Mouse (Mus musculus) embryonic fibroblast, embryonic 13.5 days (primary cell): ENCODE data around the gene Sept9. TPM values are rescaled to one million over a fixed set of nuclear protein-coding genes. Genes with fewer than 3 reads are reported as not detected.
A peak's percentile ranks its signal among the peaks of the same experiment; 100 is the strongest.

Source experiments
- H3K27ac ChIP-seq: 2 replicates; pipeline ENCODE4 v1.5.1; 2012; ENCODE audit warnings: low read length, control low read depth, inconsistent platforms; ENCODE audit not compliant: insufficient read depth
- H3K4me1 ChIP-seq: 2 replicates; pipeline ENCODE4 v1.6.1; 2011; ENCODE audit warnings: low read length; ENCODE audit not compliant: control insufficient read depth, insufficient read depth
- H3K4me3 ChIP-seq: 2 replicates; pipeline ENCODE4 v1.5.1; 2011; ENCODE audit warnings: mild to moderate bottlenecking, control low read depth, low read length; ENCODE audit not compliant: insufficient read depth
- CTCF ChIP-seq: IDR thresholded peaks from 2 replicates; pipeline ENCODE4 v1.5.1; 2011; ENCODE audit warnings: mild to moderate bottlenecking, control low read depth, low read length, moderate library complexity, borderline replicate concordance; ENCODE audit not compliant: insufficient read depth
- POLR2A ChIP-seq: IDR thresholded peaks from 2 replicates; pipeline ENCODE4 v1.6.1; 2011; ENCODE audit warnings: low read depth, mild to moderate bottlenecking, control low read depth, low read length, moderate library complexity
- polyA plus RNA-seq: library from polyadenylated mRNA; stranded (reverse); fragments of >200 nt; gene quantifications from 2 replicates; pipeline ENCODE4 v1.2.4, GENCODE M21; 2011; ENCODE audit warnings: low read depth; ENCODE audit not compliant: missing spikeins, insufficient read length

Sept9 gene
- polyA plus RNA-seq, 1 experiment, result 198 TPM

DNA sequence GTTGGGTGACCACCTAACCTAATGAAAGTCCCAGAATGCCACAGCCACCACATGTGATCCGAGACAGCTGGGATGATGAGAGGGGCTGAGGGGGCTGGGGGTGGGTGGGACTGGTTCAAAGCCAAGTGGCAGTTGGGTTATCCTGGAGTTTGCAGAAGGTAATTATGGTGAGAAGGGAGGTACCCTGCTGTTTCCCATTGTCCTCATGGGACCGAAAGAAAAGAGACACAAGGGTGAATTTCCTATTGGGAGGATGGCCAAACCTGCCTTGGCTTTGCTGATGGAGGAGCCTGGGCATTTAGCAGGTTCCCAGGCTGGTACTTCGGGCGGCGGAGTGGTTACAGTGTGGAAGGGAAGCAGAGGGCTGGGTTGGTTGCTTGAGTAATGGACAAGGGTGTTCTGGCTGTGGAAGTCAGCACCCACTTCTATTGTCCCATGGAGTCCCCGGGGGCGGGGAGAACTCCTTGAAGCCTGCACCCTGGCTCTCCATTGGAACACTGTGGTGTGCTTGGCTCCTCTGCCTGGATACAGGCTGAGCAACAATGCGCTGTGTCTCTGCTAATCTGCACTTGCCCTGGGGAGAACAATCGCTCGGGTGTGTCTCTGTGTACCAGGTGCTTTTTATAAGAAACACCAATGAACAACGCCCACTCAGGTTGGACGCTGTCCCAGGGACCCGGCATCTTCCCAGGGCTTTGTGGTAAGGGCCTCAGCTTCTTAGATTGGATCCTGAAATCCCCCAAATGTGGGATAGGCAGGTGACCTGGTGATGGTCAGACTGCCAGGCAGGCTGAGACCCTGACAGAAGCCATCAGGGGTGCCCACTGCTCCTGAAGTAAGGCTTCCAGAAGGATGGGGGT, 64.9 kb downstream of the Sept9 start:
- Histone ChIP-seq H3K27ac (peak overlapping the region; percentile 74), H3K4me1 (peaks cover 30% of the 10 kb centered on the region; the same call in 1 of the 2 replicates), H3K4me3 (no peak overlapping the region)
- TF ChIP-seq CTCF (no peak), POLR2A (0 out of 2 replicates have a peak, but pooled peaks have one; percentile 11)

DNA sequence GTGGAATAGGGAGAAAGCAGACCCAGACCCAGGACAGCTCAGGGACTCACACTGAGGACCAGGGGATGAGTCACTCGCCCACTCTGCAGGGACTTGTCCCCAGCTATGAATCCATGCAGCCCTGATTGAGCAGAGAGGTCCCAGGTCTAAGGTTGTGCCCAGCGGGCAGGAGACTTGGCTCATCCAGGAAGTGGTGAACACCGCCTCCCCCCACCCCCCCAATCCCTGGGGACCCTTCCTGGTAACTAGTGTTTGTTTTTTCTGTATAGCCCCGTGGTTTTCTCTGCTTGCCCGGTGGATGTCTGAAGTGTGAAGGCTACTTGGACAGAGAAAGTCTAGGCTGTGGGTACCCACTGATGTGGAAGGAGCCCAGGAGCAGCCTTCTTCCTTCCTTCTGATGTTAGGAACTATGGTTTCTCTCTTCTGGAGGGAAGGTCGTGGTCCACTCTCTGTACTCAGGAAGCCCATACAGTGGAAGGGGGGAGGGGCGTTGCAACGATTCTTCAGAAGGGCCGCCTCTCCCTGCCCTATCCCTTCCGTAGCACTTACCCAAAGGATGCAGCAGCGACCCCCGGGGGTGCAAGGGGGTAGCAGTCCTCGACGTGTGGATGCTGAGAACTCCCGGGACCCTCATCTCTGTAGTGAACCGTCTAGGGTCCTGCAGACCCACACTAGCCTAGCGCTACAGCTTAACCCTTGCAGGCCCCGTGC, 66.0 kb downstream of the Sept9 start:
- peaks cover 22% of the 10 kb centered on the region; the same call in 1 of the 2 replicates for H3K4me1 ChIP-seq
- H3K4me3 ChIP-seq, result peak overlapping the region; percentile 87
- no peak for TF ChIP-seq CTCF
- TF ChIP-seq POLR2A, result no peak; the same call in 1 of the 2 replicates
- H3K27ac ChIP-seq, result peak overlapping the region; percentile 74

DNA sequence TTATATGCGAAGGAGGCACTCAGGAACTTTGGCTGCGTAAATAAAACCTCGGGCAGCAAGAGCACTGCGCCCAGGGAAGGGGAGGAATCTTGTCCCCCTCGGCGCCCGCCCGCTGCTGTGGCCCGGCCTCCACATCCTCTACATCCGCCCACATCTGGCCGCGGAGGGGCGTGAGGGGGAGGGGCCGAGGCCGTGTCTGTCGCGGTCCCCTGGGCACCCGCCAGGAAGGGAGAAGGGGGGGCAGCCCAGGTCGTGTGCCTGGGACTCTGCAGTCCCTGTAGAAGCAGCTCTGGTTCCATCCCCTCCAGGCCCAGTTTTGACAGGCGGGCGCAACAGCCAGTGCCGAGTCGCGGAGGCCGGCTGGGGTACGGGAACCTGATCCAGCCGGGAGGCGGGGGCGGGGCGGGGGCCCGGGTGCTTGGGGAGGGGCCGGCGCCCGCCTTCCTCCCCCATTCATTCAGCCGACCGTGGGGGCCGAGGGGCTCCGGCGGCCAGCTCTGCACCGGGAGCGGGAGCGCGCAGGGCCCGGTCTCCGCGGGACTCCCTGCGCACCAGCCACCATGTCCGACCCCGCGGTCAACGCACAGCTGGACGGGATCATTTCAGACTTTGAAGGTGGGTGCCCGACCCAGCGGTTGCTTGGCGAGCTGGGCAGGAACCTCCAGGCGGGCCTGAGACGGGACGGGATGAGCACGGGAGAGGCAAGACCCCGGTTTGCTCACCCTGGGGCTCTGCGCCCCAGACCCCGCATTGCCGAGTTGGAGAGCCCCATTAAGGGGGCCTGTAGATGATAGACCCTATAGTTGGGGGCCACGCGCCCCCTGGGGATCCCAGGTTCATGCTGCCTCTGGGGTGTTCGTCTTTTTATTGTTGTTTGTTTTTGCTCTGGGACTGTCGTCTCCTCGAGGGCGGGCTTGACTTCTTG, 66.8 kb downstream of the Sept9 start:
- Histone ChIP-seq H3K27ac (peak overlapping the region; percentile 80), H3K4me3 (peak overlapping the region; percentile 87), H3K4me1 (peaks cover 22% of the 10 kb centered on the region; the same call in 1 of the 2 replicates)
- peak; percentile 58 for TF ChIP-seq POLR2A
- TF ChIP-seq CTCF, result no peak

DNA sequence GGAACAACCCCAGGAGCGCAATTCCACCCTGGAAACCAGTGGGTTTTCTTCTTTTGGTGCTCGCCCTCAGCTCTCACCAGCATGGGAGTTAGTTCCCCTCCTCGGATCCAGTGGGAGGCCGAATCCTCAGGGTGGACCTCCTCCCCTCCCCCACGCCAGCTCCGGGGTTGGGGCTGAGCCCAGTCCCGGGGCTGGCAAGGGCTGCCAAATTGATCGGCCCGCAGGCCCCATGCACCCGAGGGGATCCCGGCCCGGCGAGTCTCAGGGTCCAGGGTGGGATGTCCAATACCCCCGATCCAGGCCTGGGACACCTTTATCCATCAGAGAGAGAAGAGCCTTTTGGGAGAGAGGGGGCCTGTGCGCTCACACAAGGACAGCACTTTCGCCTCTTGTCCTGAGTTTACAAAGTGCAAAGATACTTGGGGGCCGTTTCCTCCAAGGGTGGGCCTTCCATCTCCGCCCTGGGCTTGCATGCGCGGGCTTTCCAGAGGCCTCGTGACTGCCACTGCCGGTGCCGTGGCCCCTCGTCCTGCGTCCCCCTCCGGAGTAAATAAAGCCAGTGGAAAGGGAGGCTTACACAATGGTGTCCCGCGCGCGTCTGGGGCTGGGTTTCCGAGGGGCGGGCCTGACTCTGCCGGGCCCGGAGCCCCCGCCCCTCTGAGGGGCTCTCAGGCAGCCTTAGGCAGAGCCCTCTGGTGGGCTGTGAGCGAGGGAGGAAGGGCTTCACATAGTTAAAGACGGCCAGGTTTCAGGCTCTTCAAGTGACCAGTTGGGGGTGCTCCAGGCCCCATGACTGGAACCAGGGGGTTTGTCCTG, 67.7 kb downstream of the Sept9 start:
- Histone ChIP-seq H3K4me1 (peaks cover 22% of the 10 kb centered on the region; the same call in 1 of the 2 replicates), H3K27ac (peak overlapping the region; percentile 80), H3K4me3 (peak overlapping the region; percentile 87)
- TF ChIP-seq CTCF (0 out of 2 replicates have a peak, but pooled peaks have one; percentile 30), POLR2A (peak; percentile 57)

DNA sequence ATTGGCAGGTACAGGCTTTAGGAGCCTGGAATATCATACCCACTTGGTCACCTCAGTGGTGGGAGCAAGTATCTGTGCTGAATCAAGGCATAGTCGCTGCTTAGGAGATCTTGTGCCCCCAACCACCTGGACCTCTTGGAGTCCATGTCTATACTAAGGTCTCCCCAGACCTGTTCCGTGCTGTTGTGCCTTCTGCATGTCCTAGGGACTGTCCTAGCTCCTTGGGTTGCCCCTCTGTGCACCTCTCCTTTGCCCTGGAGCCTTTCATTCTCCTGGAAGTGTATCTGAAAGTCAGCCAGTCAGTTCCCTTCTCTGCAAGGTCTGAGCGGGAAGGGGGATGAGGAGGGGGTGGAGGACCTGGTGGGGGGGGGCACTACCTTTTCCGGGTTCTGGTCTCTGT, 68.4 kb downstream of the Sept9 start:
- Histone ChIP-seq H3K27ac (peak overlapping the region; percentile 45), H3K4me1 (peaks cover 22% of the 10 kb centered on the region; the same call in 1 of the 2 replicates), H3K4me3 (peak overlapping the region; percentile 53)
- TF ChIP-seq CTCF (no peak), POLR2A (no peak)

DNA sequence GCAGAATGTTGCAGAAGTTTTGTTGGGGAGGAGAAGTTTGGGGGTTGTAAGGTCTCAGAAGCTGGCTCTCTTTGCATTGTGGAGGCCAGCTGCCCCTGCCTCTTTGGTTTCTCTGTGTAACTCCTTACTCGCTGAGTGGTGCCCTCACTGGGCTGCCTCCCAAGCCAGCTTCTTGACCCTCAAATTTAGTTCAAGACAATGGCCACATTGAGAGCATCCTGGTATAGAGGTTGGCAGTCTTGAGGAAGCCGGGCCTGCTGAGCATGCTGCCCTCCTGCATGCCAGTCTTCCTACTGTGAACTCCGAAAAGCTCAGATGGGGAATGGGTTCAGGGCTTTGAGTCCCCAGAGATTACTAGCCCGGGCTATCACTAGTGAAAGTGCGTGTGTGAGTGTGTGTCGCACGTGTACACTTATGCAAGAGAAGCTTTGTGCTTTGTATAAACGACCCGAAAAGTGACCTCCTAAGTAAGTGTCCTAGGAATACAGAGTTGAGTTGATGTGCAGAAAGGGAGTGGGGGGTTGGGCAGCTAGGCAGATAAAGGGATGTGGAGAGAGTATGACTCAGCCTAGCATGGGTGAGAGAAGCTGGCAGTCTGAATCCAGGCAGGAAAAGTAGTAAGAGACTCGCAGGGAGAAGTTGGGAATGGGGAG, 69.0 kb downstream of the Sept9 start:
- H3K4me1 ChIP-seq, result peaks cover 24% of the 10 kb centered on the region; the same call in 1 of the 2 replicates
- peak overlapping the region; percentile 53 for H3K4me3 ChIP-seq
- no peak for TF ChIP-seq POLR2A
- TF ChIP-seq CTCF, result no peak
- peak overlapping the region; percentile 69 for H3K27ac ChIP-seq

DNA sequence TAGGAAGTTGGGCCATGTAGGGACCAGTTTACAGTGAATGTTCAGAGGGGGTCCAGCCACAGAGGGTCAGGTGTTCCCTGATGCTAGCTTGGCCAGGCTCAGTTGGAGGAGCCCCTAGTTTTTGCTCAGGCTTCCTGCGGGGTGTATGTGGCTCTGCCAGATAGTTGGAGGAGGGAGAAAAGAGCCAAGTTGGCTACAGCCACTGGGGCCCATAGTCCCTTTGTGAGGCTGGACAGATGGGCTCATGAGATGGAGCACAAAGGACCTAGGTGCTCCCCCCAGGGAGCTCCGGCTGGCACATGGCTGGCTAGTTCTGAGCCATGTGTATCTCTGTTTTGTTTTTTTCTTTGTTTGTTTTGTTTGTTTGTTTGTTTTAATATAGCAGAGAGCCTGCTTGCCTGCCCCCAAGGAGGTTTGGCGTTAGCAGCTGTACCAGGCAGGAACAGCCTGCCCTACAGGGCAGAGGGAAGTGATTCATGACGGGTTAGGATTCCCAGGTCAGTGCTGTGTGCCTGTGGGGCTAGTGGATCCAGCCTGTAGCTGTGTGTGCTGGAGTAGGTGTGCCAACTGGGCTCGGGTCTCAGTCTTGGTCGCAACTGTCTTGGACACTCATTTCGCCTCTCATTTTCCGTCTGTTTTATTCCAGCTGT, 69.7 kb downstream of the Sept9 start:
- Histone ChIP-seq H3K4me1 (peaks cover 18% of the 10 kb centered on the region; the same call in 1 of the 2 replicates), H3K27ac (peak overlapping the region; percentile 69), H3K4me3 (0 out of 2 replicates have a peak overlapping the region, but pooled peaks have one; percentile 1)
- TF ChIP-seq CTCF (no peak), POLR2A (no peak)
